Mouse (Mus musculus): ENCODE results near the gene Babam2.

DNA sequence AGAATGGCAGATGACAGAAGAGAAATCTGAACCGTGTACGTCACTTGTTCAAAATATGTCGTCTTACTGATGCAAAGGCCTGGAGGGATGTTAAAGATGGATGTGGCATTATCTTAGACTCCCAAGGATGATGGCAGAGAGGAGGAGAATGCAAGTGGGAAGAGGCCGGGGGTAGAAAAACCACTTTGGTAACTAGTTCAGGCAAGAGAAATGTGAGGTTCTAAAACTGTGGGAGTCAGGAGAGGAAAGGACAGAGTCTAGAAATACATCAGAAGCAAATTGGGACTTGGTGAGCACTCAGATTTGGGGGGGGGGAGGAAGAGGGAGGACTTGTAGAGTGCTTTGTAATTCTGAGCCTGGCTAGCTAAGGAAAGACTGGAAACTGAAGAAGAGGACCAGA, 340.1 kb downstream of the Babam2 start:
- TF ChIP-seq CTCF (IDR thresholded peaks at IDR 0.05; ENCODE audit: borderline replicate concordance, extremely low read depth, insufficient read depth, insufficient read length) (no peak), POLR2A (IDR thresholded peaks at IDR 0.05; ENCODE audit: borderline replicate concordance, extremely low read depth, insufficient read depth, insufficient read length, poor library complexity, severe bottlenecking) (no peak)

Measured in brain, embryonic 14.5 days (tissue).